Mouse (Mus musculus): Measurements from ENCODE around the gene Nupr1l.

GRCm38 (mm10) chr5:129941495-129942045 is 33.2 kb downstream of the Nupr1l start, which contains the start of gene Vkorc1l1:
- TF ChIP-seq CTCF (IDR thresholded peaks at IDR 0.05) = no peak
- no peak for TF ChIP-seq EP300 (IDR thresholded peaks at IDR 0.05)
